Mouse (Mus musculus) gastrocnemius, postnatal 4 days (tissue): ENCODE results near the gene 4930524B15Rik. TPM values are rescaled to one million over a fixed set of nuclear protein-coding genes. Genes with fewer than 3 reads are reported as not detected.

Source experiments
- total RNA-seq, 2 experiments: library from RNA; stranded (reverse); gene quantifications; 2 replicates each; pipeline ENCODE4 v1.2.3; 2021

Gene 4930524B15Rik
- total RNA-seq, 2 experiments from 2014 or later = not detected

Other genes starting within 250 kb of the 4930524B15Rik start
- gene Cpeb4, start 93.4 kb upstream of the 4930524B15Rik start, total RNA-seq = 10 to 100 TPM; 69.5 to 76.1 TPM
- 1 to 10 TPM; 3.3 to 3.9 TPM for gene Nsg2, start 34.9 kb downstream of the 4930524B15Rik start, total RNA-seq
- gene Il9r, start 234.7 kb downstream of the 4930524B15Rik start, total RNA-seq = under 1 TPM; 0.12 to 0.23 TPM
- gene Snrnp25, start 239.8 kb downstream of the 4930524B15Rik start, total RNA-seq = 10 to 100 TPM in 1 of 2 experiments, 1 to 10 TPM in 1; 10.0 to 12.2 TPM